Mouse (Mus musculus) erythroblast, embryonic 14.5 days (primary cell): ENCODE results near the gene Il1r1.
A peak's percentile ranks its signal among the peaks of the same experiment; 100 is the strongest.

ENCODE experiments used
- GATA1 ChIP-seq: IDR thresholded peaks from 2 replicates; pipeline ENCODE4 v1.6.1; 2012; ENCODE audit warnings: low read length, inconsistent platforms, mixed read lengths
- TAL1 ChIP-seq: IDR thresholded peaks from 3 replicates; pipeline ENCODE4 v1.6.1; 2012; ENCODE audit warnings: low read length, inconsistent platforms, mixed read lengths

GRCm38 (mm10) chr1:40230336-40230735, 5.5 kb downstream of the Il1r1 start:
- TF ChIP-seq GATA1 (peak; percentile 81), TAL1 (peak; percentile 81)
